Mouse (Mus musculus) embryonic facial prominence, embryonic 13.5 days (tissue): Measurements from ENCODE around the gene Dgkd. TPM values are rescaled to one million over a fixed set of nuclear protein-coding genes. Genes with fewer than 3 reads are reported as not detected.

Experiments
- ATAC-seq: fragments of 200-750 bp; cut with Nextera tagmentation; 2 replicates; pipeline ENCODE4 v1.8.0; 2017; ENCODE audit warnings: low read depth; ENCODE audit not compliant: insufficient number of reproducible peaks, insufficient read depth, low FRiP score, low TSS enrichment
- H3K27ac ChIP-seq: fragments of 300-500 bp; sonication (generic); 2 replicates; pipeline ENCODE4 v1.5.1; 2015; ENCODE audit warnings: moderate library complexity, mild to moderate bottlenecking, inconsistent platforms
- H3K27me3 ChIP-seq: fragments of 300-500 bp; sonication (generic); 2 replicates; pipeline ENCODE4 v1.6.1; 2015; ENCODE audit warnings: mild to moderate bottlenecking, inconsistent platforms
- H3K36me3 ChIP-seq: fragments of 300-500 bp; sonication (generic); 2 replicates; pipeline ENCODE4 v1.6.1; 2015; ENCODE audit warnings: mild to moderate bottlenecking, inconsistent platforms
- H3K4me1 ChIP-seq: fragments of 300-500 bp; sonication (generic); 2 replicates; pipeline ENCODE4 v1.6.1; 2015; ENCODE audit warnings: inconsistent platforms
- H3K4me2 ChIP-seq: fragments of 300-500 bp; sonication (generic); 2 replicates; pipeline ENCODE4 v1.6.1; 2015; ENCODE audit warnings: moderate library complexity, mild to moderate bottlenecking, inconsistent platforms
- H3K4me3 ChIP-seq: fragments of 300-500 bp; sonication (generic); 2 replicates; pipeline ENCODE4 v1.5.1; 2015; ENCODE audit warnings: mild to moderate bottlenecking, inconsistent platforms
- H3K9ac ChIP-seq: fragments of 300-500 bp; sonication (generic); 2 replicates; pipeline ENCODE4 v1.6.1; 2015; ENCODE audit warnings: mild to moderate bottlenecking, inconsistent platforms
- H3K9me3 ChIP-seq: fragments of 300-500 bp; sonication (generic); 2 replicates; pipeline ENCODE4 v1.6.1; 2016; ENCODE audit warnings: inconsistent platforms
- WGBS: fragments of 180-500 bp; shearing (Covaris S2); methylation state at CpG from one replicate; pipeline ENCODE4 v1.1.7; 2015; ENCODE audit warnings: mixed read lengths; 5-methylcytosine and 5-hydroxymethylcytosine counted together
- polyA plus RNA-seq: library from polyadenylated mRNA; unstranded; fragments of >200 nt; fragmentation: Nextera tagmentation; extraction: Ambion mirVana; gene quantifications from 2 replicates; pipeline ENCODE4 v1.2.1, GENCODE M21; 2015

The Dgkd gene
- polyA plus RNA-seq, 1 experiment from 2014 or later: 28.8 TPM

- Histone ChIP-seq H3K4me2 (no peak overlapping the region), H3K4me1 (no peaks in the 10 kb centered on the region), H3K4me3 (no peak overlapping the region), H3K27ac (no peak overlapping the region), H3K9ac (no peak overlapping the region), H3K36me3 (peaks cover 94% of the 10 kb centered on the region), H3K27me3 (no peaks in the 10 kb centered on the region), H3K9me3 (no peaks in the 10 kb centered on the region)
- ATAC-seq: no peak
- WGBS: 91% methylated on average over 3 of the region's 3 CpGs
These were observed 98.6 kb downstream of the Dgkd start for GRCm38 (mm10) chr1:87951641-87952040.

- H3K9ac ChIP-seq: no peak overlapping the region
- no peak overlapping the region for H3K27ac ChIP-seq
- ATAC-seq: no peak
- no peaks in the 10 kb centered on the region for H3K9me3 ChIP-seq
- H3K4me3 ChIP-seq: no peak overlapping the region
- H3K27me3 ChIP-seq: no peaks in the 10 kb centered on the region
- peaks cover 95% of the 10 kb centered on the region for H3K36me3 ChIP-seq
- H3K4me1 ChIP-seq: no peaks in the 10 kb centered on the region
- 79% methylated on average over 3 of the region's 3 CpGs for WGBS
- H3K4me2 ChIP-seq: no peak overlapping the region
These were observed 100.0 kb downstream of the Dgkd start for GRCm38 (mm10) chr1:87953073-87953472.

- H3K36me3 ChIP-seq: peaks cover 87% of the 10 kb centered on the region
- WGBS: 93% methylated on average over 1 of the region's 1 CpGs
These were observed 105.8 kb downstream of the Dgkd start for GRCm38 (mm10) chr1:87958931-87959330.

GRCm38 (mm10) chr1:87959532-87959931 is 106.4 kb downstream of the Dgkd start:
- ATAC-seq: no peak
- Histone ChIP-seq H3K27ac (no peak overlapping the region), H3K9me3 (no peaks in the 10 kb centered on the region), H3K9ac (no peak overlapping the region), H3K4me1 (no peaks in the 10 kb centered on the region), H3K4me3 (no peak overlapping the region), H3K36me3 (peaks cover 87% of the 10 kb centered on the region), H3K27me3 (no peaks in the 10 kb centered on the region), H3K4me2 (no peak overlapping the region)
- WGBS: 89% methylated on average over 4 of the region's 4 CpGs

More at GRCm38 (mm10) chr1:87958931-87959330, 105.8 kb downstream of the Dgkd start:
- Histone ChIP-seq H3K27me3 (no peaks in the 10 kb centered on the region), H3K9ac (no peak overlapping the region), H3K4me3 (no peak overlapping the region), H3K27ac (no peak overlapping the region), H3K9me3 (no peaks in the 10 kb centered on the region), H3K4me2 (no peak overlapping the region), H3K4me1 (no peaks in the 10 kb centered on the region)
- no peak for ATAC-seq

GRCm38 (mm10) chr1:87959998-87960431 is 106.9 kb downstream of the Dgkd start:
- H3K4me1 ChIP-seq: no peaks in the 10 kb centered on the region
- no peak overlapping the region for H3K27ac ChIP-seq
- H3K4me3 ChIP-seq: no peak overlapping the region
- H3K4me2 ChIP-seq: no peak overlapping the region
- no peak for ATAC-seq
- H3K9me3 ChIP-seq: no peaks in the 10 kb centered on the region
- H3K9ac ChIP-seq: no peak overlapping the region
- peaks cover 87% of the 10 kb centered on the region for H3K36me3 ChIP-seq
- 55% methylated on average over 4 of the region's 4 CpGs for WGBS
- H3K27me3 ChIP-seq: no peaks in the 10 kb centered on the region

GRCm38 (mm10) chr1:87960752-87961151 is 107.7 kb downstream of the Dgkd start:
- 89% methylated on average over 4 of the region's 4 CpGs for WGBS
- Histone ChIP-seq H3K4me3 (no peak overlapping the region), H3K4me2 (no peak overlapping the region), H3K27ac (no peak overlapping the region), H3K27me3 (no peaks in the 10 kb centered on the region), H3K9ac (no peak overlapping the region), H3K36me3 (peaks cover 85% of the 10 kb centered on the region), H3K4me1 (no peaks in the 10 kb centered on the region), H3K9me3 (no peaks in the 10 kb centered on the region)
- no peak for ATAC-seq

- Histone ChIP-seq H3K9me3 (no peaks in the 10 kb centered on the region), H3K4me1 (no peaks in the 10 kb centered on the region), H3K27me3 (no peaks in the 10 kb centered on the region), H3K9ac (no peak overlapping the region), H3K4me2 (no peak overlapping the region), H3K36me3 (peaks cover 83% of the 10 kb centered on the region), H3K4me3 (no peak overlapping the region), H3K27ac (no peak overlapping the region)
- WGBS: 84% methylated on average over 2 of the region's 2 CpGs
- no peak for ATAC-seq
These were observed 108.5 kb downstream of the Dgkd start for GRCm38 (mm10) chr1:87961459-87962167.

GRCm38 (mm10) chr1:87970381-87970780 is 117.3 kb downstream of the Dgkd start:
- Histone ChIP-seq H3K9me3 (no peaks in the 10 kb centered on the region), H3K36me3 (peaks cover 67% of the 10 kb centered on the region), H3K27ac (no peak overlapping the region), H3K9ac (no peak overlapping the region), H3K4me3 (no peak overlapping the region), H3K27me3 (no peaks in the 10 kb centered on the region), H3K4me2 (no peak overlapping the region), H3K4me1 (no peaks in the 10 kb centered on the region)
- no peak for ATAC-seq
- 84% methylated on average over 4 of the region's 4 CpGs for WGBS

GRCm38 (mm10) chr1:87982291-87982690 is 129.2 kb downstream of the Dgkd start:
- H3K9me3 ChIP-seq: no peaks in the 10 kb centered on the region
- 82% methylated on average over 4 of the region's 4 CpGs for WGBS
- peaks cover 85% of the 10 kb centered on the region for H3K36me3 ChIP-seq
- H3K4me1 ChIP-seq: no peaks in the 10 kb centered on the region
- no peak for ATAC-seq
- no peak overlapping the region for H3K4me2 ChIP-seq
- no peak overlapping the region for H3K4me3 ChIP-seq
- no peak overlapping the region for H3K9ac ChIP-seq
- no peak overlapping the region for H3K27ac ChIP-seq
- H3K27me3 ChIP-seq: no peaks in the 10 kb centered on the region

GRCm38 (mm10) chr1:87992716-87993115 is 139.6 kb downstream of the Dgkd start:
- Histone ChIP-seq H3K9me3 (no peaks in the 10 kb centered on the region), H3K4me2 (no peak overlapping the region), H3K4me3 (no peak overlapping the region), H3K27me3 (no peaks in the 10 kb centered on the region), H3K9ac (no peak overlapping the region), H3K4me1 (no peaks in the 10 kb centered on the region), H3K27ac (no peak overlapping the region), H3K36me3 (peaks cover 90% of the 10 kb centered on the region)
- 95% methylated on average over 2 of the region's 2 CpGs for WGBS
- ATAC-seq: no peak
